Mouse (Mus musculus): ENCODE measurements around the gene Tbcel. TPM values are rescaled to one million over a fixed set of nuclear protein-coding genes. Genes with fewer than 3 reads are reported as not detected.

The Tbcel gene
- total RNA-seq, 2 experiments from 2014 or later = 19.0 to 22.7 TPM

DNA sequence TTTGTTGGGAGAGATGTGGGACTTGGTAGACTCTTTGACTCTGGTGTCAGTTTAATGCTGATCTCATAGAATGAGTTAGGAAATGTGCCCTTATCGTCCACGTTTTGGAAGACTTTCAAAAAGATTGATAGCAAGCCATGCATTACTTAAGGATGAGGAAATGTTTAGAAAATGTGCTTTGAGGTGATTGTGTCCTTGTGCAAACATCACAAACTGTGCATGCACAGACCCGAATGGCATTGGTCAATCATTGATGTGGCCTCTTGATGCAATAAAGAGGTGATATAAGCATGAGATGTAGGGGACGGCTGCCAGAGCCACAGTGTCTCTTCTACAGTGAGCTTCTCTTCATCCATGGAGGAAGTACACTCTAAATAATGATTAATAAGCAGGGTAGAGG, 20.7 kb downstream of the Tbcel start:
- DNase-seq = no peak

DNA sequence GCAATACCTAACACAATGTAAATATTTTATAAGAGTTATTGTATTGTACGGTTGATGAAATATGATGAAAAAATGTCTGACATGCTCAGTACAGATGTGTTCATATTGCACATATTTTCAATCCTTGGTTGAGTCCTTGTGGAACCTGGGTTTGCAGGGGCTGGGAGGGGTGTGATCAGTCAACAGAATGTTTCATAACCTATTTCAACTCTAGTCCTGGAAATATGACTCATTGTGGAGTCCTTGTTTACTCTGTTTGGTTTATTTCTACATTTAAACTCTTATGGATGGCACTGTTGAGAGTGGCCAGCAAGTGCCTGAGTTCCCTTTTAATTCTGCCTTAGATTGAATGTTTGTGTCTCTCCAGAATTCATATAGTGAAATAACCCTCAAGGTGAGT, 22.9 kb downstream of the Tbcel start:
- no peak for DNase-seq

DNA sequence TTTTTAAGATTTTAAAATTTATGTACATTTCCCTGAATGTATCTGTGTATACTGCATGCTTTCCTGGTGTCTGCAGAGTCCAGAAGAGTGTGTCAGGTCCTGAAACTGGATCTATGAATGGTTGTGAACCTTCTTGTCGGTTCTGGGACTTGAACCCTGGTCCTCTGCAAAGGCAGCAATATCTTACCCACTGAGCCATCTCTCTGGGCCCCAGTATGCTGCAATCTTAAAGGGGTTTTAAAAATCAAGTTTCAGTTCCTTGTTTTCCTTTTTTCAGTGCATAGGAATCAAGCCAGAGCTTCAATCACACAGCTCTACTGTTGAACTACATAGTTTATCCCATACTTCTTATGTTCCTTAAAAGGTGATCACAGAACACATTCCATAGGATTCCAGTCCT, 24.7 kb downstream of the Tbcel start:
- DNase-seq = no peak

DNA sequence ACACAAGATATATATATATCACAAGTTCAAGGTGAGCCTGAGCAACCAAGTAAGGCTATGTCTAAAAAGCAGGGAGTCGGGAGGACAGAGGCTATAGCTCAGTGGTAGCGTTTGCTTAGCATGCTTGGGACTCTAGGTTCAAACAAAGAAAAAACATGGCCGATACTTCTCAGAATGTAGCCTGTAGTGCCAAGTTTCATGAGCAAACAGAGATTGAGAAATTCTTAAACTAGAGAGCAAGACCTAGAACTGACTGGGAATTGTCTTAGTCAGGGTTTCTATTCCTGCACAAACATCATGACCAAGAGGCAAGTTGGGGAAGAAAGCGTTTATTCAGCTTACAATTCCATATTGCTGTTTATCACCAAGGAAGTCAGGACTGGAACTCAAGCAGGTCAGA, 31.4 kb downstream of the Tbcel start:
- DNase-seq = no peak

DNA sequence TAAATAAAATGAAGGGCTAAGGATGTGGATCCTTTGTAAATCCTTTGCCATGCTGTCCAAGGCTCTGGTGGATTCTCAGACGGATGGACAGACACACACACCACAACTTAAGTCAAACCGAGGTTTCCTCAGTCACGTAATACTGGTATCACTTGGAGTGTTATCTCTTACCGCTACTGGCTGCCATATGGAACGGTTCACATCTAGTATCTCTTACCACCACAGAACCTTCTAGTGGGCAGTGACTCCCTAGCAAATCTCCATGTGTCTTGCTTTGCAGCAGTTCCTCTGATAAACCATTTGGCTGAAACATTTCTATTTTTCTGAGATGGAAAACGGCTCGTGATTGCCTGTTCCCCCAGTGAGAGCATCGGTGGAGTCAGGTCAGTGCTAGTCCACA, 33.4 kb downstream of the Tbcel start:
- DNase-seq = no peak

DNA sequence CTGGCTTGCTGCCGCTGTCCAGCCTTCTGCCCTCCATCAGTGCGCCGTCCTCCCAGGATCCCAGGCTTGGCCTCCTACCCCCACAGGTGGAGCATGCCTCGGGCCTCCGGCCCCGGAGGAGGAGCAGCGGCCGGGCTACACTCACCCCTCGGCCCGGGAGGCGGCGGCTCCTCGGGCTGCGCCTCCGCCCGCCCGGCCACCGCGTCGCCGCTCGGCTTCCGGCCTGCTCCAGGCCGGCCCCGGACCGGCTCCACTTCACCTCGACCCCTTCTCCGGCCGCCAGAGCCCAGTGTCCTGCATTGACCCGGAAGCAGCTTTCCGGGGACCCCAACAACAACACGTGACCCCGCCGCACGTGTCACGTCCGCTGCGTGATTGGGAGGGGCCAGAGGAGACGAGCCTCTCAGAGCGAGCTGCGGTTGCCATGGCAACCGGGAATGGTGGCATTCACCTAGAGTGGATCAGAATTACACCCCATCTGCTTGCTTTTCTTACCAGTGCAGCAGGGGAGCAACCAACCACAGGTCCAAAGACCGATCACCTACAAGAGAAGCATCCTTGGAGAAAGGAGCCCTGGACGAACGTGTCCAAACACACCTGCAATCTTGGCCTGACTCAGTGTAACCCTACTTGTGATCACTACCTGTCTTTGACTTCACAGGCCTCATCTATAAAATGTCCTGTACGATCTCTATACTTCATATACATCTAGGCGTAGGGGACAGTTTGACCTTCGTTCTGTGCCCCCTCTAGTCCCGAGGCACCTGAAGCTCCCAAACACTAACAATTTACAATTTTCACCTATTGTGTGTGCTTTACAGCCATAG, 35.5 kb downstream of the Tbcel start:
- peak; percentile 89 to 93 for DNase-seq

DNA sequence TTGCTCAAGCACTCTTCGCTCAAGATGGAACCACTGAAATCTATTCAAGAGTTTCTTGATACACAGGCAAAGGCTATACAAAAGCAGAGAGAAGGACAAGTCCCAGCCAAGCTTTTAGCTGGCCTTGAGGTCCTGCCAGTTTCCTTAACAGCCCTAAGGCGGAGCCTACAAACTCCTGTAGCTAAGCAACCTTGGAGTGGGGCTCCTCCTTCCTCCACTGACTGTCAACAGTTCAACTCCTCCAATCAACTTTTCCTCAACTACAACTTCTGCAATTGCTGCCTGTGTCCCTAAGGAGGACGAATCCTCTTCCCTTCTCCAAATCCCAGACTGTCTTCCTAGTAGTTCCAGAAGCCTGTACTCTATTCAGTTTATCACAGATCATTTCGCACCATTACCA, 36.4 kb downstream of the Tbcel start:
- peak; percentile 73 to 81 for DNase-seq

DNA sequence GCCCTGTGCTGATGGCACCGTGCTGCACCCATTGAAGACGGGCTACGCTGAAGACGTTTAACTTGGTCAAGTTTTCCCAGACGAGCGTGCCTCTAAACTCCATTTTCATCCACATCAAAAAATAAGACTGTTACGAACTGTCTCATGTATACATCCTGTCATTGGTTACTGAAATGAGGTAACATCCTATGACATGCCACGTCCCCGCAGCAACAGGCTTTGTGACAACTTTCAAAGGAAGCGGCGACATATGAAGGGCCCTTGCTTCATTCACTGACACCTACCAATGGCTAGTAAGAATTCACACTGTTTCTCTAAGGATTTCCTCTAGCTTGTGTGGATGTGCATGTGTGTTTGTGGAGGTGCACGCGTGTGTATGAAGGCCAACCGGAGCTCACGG, 38.3 kb downstream of the Tbcel start:
- DNase-seq = no peak

DNA sequence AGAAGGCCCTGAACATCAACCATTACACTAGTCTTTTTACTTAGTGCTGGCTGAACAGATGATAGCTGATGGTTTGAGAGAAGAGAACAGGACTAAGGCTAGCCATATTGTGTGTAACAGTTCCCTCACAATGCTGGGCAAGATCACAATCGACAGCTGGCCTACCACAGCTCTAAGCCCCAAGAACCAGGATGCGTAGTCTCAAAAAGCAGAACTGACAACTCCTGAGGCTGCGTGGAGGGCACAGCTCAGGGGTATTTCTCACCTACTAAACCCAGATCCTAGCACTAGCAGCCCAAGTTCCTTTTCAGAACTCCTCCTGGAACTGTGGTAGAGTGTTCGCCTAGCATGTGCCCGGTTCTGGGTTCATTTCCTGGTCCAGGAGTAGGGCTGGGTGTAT, 39.2 kb downstream of the Tbcel start:
- no peak for DNase-seq

DNA sequence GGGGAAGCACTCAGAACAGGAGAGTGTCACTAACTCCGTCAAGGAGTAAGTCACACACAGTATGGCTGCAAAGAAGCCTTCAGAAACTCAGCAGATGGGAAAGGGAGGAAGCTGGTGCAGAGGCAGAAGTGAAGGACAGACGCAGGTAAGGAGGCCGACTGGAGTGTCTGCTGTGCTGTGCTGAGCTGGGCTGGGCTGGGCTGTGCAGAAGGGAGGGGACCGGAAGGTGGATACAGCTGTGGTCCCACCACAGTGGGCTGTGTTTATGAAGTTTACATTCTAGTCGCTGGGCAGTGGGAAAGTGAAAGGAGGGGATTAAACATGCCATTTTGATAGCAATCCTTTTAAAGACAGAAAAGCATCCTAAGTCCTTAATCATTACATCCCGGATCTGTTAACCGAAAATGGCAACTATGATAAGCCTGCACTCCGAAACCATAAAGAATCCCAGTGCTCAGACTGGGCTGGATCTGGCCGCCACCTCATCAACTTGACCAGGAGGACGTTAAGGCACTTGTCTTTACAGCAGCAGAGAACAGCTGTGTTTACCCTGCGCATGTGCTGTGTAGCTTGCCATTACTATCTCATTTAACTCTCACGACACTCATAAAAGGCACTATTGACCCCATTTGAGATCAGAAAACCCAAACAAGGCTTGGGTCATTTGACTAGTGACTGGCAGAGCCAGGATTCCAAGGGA, 40.3 kb downstream of the Tbcel start:
- DNase-seq = no peak

DNA sequence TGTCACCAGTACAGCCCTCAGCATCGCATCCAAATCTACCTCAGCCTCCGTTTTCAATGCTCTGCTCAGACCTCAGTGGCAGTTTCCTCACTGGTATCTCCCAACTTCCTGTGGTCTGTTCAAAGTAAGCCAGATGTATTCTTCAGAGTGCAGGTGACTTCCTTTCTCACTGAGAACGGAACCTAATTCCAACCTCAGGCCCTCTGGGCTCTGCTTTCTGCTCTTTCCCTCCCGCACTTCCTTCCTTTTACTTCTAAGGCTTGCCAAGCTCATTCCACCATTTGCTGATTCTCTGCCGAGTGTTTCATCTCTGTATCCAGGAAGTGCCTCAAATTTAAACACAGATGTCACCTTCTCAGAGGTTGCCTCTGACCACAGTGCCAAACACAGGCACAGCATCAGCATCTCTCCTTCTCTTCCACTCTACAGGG, 41.9 kb downstream of the Tbcel start:
- no peak for DNase-seq

DNA sequence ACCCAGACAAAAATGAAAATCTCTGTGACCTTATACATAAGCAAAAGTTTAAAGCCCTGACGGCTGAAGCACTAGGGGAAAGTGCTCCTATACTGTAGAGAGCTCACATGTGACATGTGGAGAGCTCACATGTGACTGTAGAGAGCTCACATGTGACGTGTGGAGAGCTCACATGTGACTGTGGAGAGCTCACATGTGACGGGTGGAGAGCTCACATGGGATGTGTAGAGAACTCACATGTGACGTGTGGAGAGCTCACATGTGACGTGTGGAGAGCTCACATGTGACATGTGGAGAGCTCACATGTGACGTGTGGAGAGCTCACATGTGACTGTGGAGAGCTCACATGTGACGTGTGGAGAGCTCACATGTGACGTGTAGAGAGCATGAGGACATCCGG, 43.4 kb downstream of the Tbcel start:
- DNase-seq = no peak

DNA sequence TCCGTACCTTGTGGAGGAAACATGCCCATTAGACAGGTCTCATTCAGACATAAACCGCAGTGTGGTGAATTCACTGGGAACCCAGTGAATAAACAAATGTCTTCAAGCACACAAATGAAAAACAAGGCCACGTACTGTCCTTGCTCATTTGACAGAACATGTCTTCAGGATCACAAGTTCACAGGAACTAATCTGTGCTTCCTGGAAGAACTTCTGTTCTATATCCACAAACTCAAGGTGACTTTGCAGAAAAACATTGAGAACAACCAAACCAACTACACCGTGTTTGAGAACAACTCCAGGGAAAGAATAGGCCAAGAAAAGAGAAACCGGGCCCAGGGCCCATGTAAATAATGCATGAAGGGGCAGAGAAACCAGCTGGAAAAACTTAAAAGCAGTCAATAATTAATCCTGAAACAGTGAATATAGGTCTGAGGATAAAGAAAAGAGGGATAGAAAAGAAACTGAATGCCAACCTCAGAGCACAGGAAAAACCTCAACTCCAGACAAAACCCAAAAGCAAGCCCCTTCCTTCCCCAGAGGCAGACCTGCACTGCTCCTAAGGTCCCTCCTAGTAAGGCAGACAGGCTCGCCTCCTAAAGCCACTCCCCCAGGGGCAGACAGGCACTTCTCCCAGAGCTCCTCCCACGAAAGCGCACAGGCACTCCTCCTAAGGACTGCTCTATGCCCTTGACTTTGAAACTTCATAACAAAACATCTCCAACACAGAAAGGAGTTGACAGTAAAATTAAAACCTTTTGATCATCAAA, 44.2 kb downstream of the Tbcel start:
- DNase-seq = peak; percentile 59 to 67

DNA sequence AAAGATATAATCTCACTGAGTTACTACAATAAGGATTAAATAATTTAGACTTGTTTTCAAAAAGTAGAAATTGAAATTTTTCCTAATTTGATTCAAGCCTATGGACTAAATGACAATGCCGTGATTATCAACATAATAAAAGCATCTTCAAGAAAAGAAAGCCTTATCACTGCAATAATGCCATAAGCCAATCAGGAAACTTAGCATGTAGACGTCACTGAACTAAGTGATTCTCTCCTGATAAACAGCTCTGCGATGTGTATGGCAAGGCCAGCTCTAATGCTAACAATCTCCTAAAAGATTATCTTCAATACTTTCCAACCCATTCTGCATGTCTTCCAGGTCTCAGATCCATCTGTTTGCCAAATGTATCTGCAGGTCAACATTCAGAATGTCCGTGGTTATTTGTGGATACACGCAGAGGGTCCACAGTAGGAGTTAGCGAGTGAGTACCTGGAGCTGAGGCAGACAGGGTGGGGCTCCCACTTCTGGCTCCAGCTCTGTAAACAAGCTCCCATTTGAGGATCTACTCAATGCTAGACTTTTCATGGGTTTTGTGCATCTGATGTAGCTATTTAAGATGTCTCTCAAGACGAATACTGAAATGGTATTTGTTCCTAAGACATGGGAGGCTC, 44.9 kb downstream of the Tbcel start:
- no peak for DNase-seq

DNA sequence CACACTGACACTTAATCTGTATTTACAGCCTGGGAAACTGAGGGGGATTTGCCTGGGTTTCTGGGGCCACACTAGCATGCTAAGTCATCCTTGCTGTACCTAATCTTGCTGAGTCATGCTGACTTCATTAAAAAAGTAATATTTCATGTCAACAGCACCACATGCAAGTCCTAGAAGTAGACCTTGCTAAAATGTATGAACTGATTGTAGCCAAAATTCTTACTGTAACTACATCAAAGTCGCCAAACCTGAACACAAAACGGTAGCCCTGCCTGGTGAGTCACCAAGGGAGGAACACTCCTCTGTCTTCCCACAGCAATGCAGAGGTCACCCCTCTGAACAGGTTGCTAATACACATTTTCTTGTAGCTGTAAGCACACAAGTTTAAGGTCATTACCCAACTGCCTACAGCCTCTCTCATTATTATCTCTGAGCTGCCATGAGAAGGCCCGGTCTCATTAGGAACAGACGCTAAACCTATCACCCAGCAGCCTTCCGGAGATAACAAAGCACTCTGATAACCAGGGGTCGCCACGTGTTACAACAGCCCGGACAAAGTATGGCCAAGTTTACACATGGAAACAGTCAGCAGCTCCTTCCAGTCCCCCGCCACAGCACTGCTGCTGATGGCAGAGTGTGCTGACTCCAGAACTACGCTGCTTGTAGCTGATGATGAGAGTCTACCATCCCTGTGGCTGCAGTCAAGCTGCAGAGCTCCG, 46.1 kb downstream of the Tbcel start:
- peak in 1 of 2 experiments; percentile 41 for DNase-seq

DNA sequence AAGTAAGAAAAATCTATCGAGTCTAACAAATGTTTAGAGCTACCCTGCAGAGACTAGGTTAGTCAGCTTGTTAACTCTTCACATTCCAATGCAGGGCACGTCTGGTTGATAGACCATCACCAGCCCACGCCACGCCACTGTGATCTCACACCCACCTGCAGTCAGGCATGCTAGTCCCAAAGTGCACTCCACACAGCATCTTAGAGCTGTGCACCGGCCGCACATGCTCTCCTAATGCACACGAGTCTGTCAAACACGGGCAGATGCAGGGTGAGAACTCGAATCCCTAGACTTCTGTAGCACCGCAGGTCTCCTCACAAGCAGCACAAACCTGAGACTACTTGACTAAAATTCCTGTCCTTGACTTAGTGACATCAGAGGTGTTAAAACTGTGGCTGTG, 47.3 kb downstream of the Tbcel start:
- DNase-seq = no peak

DNA sequence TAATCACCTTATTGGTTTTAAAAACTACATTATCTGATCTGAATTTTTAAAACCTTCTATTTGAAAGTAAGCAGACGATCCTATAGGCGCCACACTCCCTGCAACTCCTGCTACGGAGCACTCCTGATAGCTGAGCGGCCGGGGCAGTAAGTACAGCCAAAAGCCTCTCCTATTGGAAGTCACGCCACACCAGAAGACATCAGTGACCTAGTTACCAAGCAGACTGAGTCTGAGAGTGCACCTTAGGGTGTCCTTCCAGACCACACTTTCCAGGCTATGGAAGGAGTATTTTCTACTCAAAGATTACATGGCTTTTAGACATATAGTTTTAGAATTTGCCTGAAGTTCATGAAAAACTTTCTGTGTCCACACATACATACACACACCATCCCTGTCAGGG, 47.9 kb downstream of the Tbcel start:
- peak in 1 of 2 experiments; percentile 27 for DNase-seq

DNA sequence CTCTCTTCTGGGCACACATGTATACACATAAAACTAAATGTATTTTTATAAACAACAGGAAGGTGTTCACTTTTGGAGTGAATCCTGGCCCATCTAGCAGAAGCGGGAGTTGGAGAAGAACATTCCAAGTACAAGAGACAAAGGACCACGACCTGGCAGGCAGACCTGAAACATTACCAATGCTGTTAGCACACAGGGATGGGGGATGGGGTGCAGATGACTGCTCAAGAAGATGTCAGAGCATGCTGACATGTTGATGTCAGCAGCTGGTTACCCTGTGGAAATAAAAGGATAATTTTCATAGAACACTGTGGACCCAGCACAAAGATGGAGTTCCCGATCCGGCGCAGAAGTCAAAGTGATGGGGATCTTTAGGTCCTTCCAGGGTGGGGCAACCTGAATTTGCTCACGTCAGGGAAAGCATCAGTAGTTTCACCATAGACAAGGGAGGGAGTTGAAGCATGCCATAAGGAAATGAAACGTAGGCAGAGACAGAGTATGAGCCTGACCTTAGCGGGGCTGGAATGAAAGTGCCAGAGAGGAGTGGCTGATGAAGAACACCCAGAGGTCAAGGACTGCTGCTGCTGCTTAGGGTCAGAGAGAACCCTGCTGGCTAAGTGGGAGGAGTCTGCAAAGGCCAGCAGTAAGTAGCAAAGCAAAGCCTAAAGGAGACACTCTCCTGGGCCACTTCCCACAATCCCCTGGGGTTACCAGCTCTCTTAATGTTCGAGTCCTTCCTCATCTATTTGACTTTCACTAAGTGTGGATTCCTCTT, 48.7 kb downstream of the Tbcel start:
- no peak for DNase-seq

DNA sequence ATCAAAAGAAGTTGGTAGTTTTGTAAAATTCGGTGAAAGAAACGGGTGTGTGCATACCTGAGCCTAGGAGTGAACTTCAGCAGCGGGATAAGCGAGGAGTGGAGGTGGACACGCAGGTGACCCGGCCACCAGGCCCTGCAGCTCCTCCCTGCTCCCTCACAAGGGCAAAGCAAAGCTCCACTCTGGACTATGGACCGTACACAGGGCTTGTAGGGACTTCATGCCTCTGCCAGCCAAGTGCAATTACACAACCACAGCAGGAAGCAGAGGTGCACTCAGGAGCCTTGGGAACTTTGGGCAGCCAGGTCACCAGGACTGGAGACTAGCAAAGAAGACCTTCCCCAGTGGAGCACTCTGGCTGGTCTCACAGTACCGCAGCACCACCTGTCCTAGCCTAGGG, 50.1 kb downstream of the Tbcel start:
- no peak for DNase-seq

DNA sequence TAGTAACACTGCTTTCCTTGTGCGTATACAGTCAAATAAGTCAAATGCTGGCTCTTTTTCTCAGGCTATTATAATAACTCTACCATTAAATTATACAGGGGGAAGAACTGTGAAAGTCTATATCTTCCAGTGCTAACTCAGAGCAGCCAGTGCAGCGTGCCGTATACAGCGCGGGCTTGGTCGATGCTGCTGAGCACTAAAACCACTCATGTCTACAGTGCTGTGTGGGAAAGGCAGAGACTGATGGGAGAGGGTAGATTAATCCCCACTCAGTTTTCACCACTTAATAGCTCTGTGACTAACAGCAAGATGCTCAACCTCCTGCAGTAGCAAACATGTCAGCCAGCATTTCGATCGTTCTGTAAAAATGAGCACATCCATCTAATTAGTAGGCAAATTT, 53.2 kb downstream of the Tbcel start:
- no peak for DNase-seq

DNA sequence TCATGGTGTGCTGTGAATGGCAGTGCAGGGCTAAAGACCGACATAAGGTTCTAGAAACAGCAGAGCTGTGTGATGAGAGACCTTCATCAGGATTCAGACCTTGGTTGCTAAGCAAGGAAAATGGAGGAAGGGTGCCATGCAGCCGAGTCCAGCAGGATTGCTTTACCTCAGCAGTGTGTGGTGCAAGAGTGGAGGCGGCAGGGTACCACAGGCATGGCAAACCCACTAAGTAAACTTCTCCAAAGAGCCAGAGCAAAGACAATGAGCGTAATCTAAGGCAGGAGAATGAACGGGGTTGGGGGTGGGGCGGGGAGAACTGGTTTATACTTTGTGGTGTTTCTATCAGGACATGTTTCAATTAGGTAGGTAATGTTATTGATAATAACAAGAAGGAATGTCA, 58.6 kb downstream of the Tbcel start:
- DNase-seq = no peak
